Mouse (Mus musculus) liver, postnatal 0 days (tissue): ENCODE data around the gene Tsks. TPM values are rescaled to one million over a fixed set of nuclear protein-coding genes. Genes with fewer than 3 reads are reported as not detected.

Experiments used
- ATAC-seq: fragments of 200-750 bp; cut with Nextera tagmentation; 2 replicates; pipeline ENCODE4 v1.8.0; 2017; ENCODE audit warnings: mild to moderate bottlenecking, moderate library complexity
- DNase-seq: peaks from one replicate; pipeline ENCODE4 v3.0.0-alpha.2; 2016
- H3K27ac ChIP-seq: fragments of 300-500 bp; sonication (generic); 2 replicates; pipeline ENCODE4 v1.5.1; 2014; ENCODE audit warnings: antibody characterized with exemption, moderate library complexity, mild to moderate bottlenecking, low read depth
- H3K27me3 ChIP-seq: fragments of 300-500 bp; sonication (generic); 2 replicates; pipeline ENCODE4 v1.6.1; 2014; ENCODE audit warnings: low read length, control low read depth, mixed read lengths; ENCODE audit not compliant: insufficient read depth
- H3K36me3 ChIP-seq: fragments of 300-500 bp; sonication (generic); replicated peaks from 2 replicates; pipeline ENCODE4 v1.6.1; 2014; ENCODE audit warnings: mild to moderate bottlenecking, control low read depth, low read length, moderate library complexity, mixed read lengths; ENCODE audit not compliant: insufficient read depth
- H3K4me1 ChIP-seq: fragments of 300-500 bp; sonication (generic); 2 replicates; pipeline ENCODE4 v1.6.1; 2014; ENCODE audit warnings: antibody characterized with exemption, mild to moderate bottlenecking, control low read depth; ENCODE audit not compliant: insufficient read depth
- H3K4me2 ChIP-seq: fragments of 300-500 bp; sonication (generic); 2 replicates; pipeline ENCODE4 v1.6.1; 2014; ENCODE audit warnings: low read depth, mild to moderate bottlenecking, low read length, moderate library complexity, mixed read lengths
- H3K4me3 ChIP-seq: fragments of 300-500 bp; sonication (generic); 2 replicates; pipeline ENCODE4 v1.5.1; 2014; ENCODE audit warnings: low read depth, low read length
- H3K9ac ChIP-seq: fragments of 300-500 bp; sonication (generic); replicated peaks from 2 replicates; pipeline ENCODE4 v1.6.1; 2014; ENCODE audit warnings: mild to moderate bottlenecking, moderate library complexity
- H3K9me3 ChIP-seq: fragments of 300-500 bp; sonication (generic); 2 replicates; pipeline ENCODE4 v1.6.1; 2016; ENCODE audit warnings: mild to moderate bottlenecking, control low read depth, low read length, mixed read lengths
- CTCF ChIP-seq: sonication (generic); IDR thresholded peaks from 2 replicates; pipeline ENCODE4 v1.5.1; 2016; ENCODE audit warnings: antibody characterized with exemption, low read depth
- EP300 ChIP-seq: IDR thresholded peaks from 2 replicates; pipeline ENCODE4 v1.6.1; 2016; ENCODE audit warnings: antibody characterized with exemption, low read depth, mild to moderate bottlenecking
- WGBS: fragments of 180-500 bp; shearing (Covaris S2); extraction: QIAGEN DNeasy Blood & Tissue Kit; methylation state at CpG from one replicate; pipeline ENCODE4 v1.1.7; 2014; ENCODE audit not compliant: insufficient replicate concordance; 5-methylcytosine and 5-hydroxymethylcytosine counted together
- polyA plus RNA-seq: library from polyadenylated mRNA; unstranded; fragments of >200 nt; fragmentation: Nextera tagmentation; extraction: Ambion mirVana; gene quantifications from 2 replicates; pipeline ENCODE4 v1.2.1, GENCODE M21; 2015

Tsks gene
- polyA plus RNA-seq: 0.06 TPM in 1 of 2 replicates, not detected in the other

- no peaks in the 10 kb centered on the region for H3K36me3 ChIP-seq
- DNase-seq: no peak
- 77% methylated on average over 7 of the region's 7 CpGs for WGBS
Observed at GRCm38 (mm10) chr7:44942904-44943303, at the start of gene Tsks. Gene Tsks (plus strand): TSS chr7:44943204.

GRCm38 (mm10) chr7:44894175-44894574 is 48.8 kb upstream of the Tsks start:
- no peak overlapping the region for H3K9ac ChIP-seq
- H3K4me1 ChIP-seq: peaks cover 38% of the 10 kb centered on the region
- no peak overlapping the region for H3K4me2 ChIP-seq
- H3K27me3 ChIP-seq: no peaks in the 10 kb centered on the region
- no peaks in the 10 kb centered on the region for H3K9me3 ChIP-seq
- WGBS: 82% methylated on average over 3 of the region's 3 CpGs
- no peak for DNase-seq
- H3K27ac ChIP-seq: no peak overlapping the region
- ATAC-seq: no peak
- no peak overlapping the region for H3K4me3 ChIP-seq
- H3K36me3 ChIP-seq: 0 out of 2 replicates have a peak, but pooled peaks cover 5% of the 10 kb centered on the region
- TF ChIP-seq EP300 (no peak), CTCF (no peak)

More at GRCm38 (mm10) chr7:44942904-44943303, at the start of gene Tsks:
- Histone ChIP-seq H3K4me1 (no peaks in the 10 kb centered on the region), H3K27me3 (no peaks in the 10 kb centered on the region), H3K4me2 (no peak within 1 kb of the TSS), H3K9me3 (no peaks in the 10 kb centered on the region), H3K4me3 (no peak within 1 kb of the TSS), H3K9ac (no peak within 1 kb of the TSS; the same call in 1 of the 2 replicates), H3K27ac (no peak within 1 kb of the TSS)
- no peak for ATAC-seq
- TF ChIP-seq EP300: no peak
- no peak for TF ChIP-seq CTCF

- no peaks in the 10 kb centered on the region for H3K27me3 ChIP-seq
- no peak for TF ChIP-seq EP300
- no peak for TF ChIP-seq CTCF
- DNase-seq (no peak), ATAC-seq (no peak)
- no peak overlapping the region for H3K9ac ChIP-seq
- H3K36me3 ChIP-seq: peaks cover 15% of the 10 kb centered on the region
- no peaks in the 10 kb centered on the region for H3K9me3 ChIP-seq
- no peak overlapping the region for H3K27ac ChIP-seq
- 79% methylated on average over 7 of the region's 7 CpGs for WGBS
- peak overlapping the region; percentile 63 for H3K4me3 ChIP-seq
- H3K4me2 ChIP-seq: peak overlapping the region; percentile 84
- peaks cover 34% of the 10 kb centered on the region for H3K4me1 ChIP-seq
Observed at GRCm38 (mm10) chr7:44895206-44895592, 47.8 kb upstream of the Tsks start.

- Histone ChIP-seq H3K9ac (peak within 1 kb of the TSS; percentile 71), H3K4me2 (peak within 1 kb of the TSS; percentile 84), H3K4me1 (peaks cover 29% of the 10 kb centered on the region), H3K4me3 (peak within 1 kb of the TSS; percentile 63), H3K9me3 (no peaks in the 10 kb centered on the region), H3K27me3 (no peaks in the 10 kb centered on the region), H3K27ac (peak within 1 kb of the TSS; percentile 64), H3K36me3 (peaks cover 18% of the 10 kb centered on the region)
- ATAC-seq: peak; percentile 59
- DNase-seq: peak; percentile 84
- WGBS: 1% methylated on average over 34 of the region's 34 CpGs
- TF ChIP-seq EP300 (no peak; the same call in 1 of the 2 replicates), CTCF (peak; percentile 59)
Observed at GRCm38 (mm10) chr7:44895593-44896434, 47.2 kb upstream of the Tsks start, which contains the start of gene Fuz. Gene Fuz (plus strand): TSS chr7:44896079.

GRCm38 (mm10) chr7:44896499-44896898 is 46.5 kb upstream of the Tsks start:
- H3K4me1 ChIP-seq: peaks cover 26% of the 10 kb centered on the region

GRCm38 (mm10) chr7:44898607-44899006 is 44.4 kb upstream of the Tsks start:
- TF ChIP-seq CTCF: peak; percentile 54
- TF ChIP-seq EP300: no peak
- Histone ChIP-seq H3K4me3 (no peak overlapping the region), H3K27me3 (no peaks in the 10 kb centered on the region), H3K36me3 (peaks cover 32% of the 10 kb centered on the region), H3K9ac (no peak overlapping the region; the same call in 1 of the 2 replicates), H3K27ac (no peak overlapping the region), H3K4me1 (peaks cover 26% of the 10 kb centered on the region), H3K9me3 (no peaks in the 10 kb centered on the region), H3K4me2 (no peak overlapping the region)
- 41% methylated on average over 18 of the region's 19 CpGs for WGBS
- peak; percentile 74 for DNase-seq
- ATAC-seq: peak; percentile 31

More at GRCm38 (mm10) chr7:44896499-44896898, 46.5 kb upstream of the Tsks start:
- H3K9ac ChIP-seq: peak overlapping the region; percentile 71
- peaks cover 19% of the 10 kb centered on the region for H3K36me3 ChIP-seq
- no peak for TF ChIP-seq EP300
- TF ChIP-seq CTCF: no peak
- H3K27me3 ChIP-seq: no peaks in the 10 kb centered on the region
- H3K27ac ChIP-seq: peak overlapping the region; percentile 64
- DNase-seq (no peak), ATAC-seq (no peak)
- H3K4me2 ChIP-seq: peak overlapping the region; percentile 84
- no peaks in the 10 kb centered on the region for H3K9me3 ChIP-seq
- H3K4me3 ChIP-seq: peak overlapping the region; percentile 63
- 42% methylated on average over 10 of the region's 10 CpGs for WGBS
